Mouse (Mus musculus) heart, postnatal 0 days (tissue): ENCODE measurements around the gene Fam53a.

Experiments
- CTCF ChIP-seq: IDR thresholded peaks from 2 replicates; pipeline ENCODE4 v1.5.1; 2016; ENCODE audit warnings: antibody characterized with exemption, control low read depth, low read depth
- EP300 ChIP-seq: IDR thresholded peaks from 2 replicates; pipeline ENCODE4 v1.6.1; 2016; ENCODE audit warnings: antibody characterized with exemption, low read depth

- TF ChIP-seq CTCF: peak; percentile 97
- TF ChIP-seq EP300: no peak
Measured at GRCm38 (mm10) chr5:33589221-33589888, 40.1 kb downstream of the Fam53a start.
